Mouse (Mus musculus): ENCODE measurements around the gene Heatr3. TPM values are rescaled to one million over a fixed set of nuclear protein-coding genes. Genes with fewer than 3 reads are reported as not detected.
A peak's percentile ranks its signal among the peaks of the same experiment; 100 is the strongest.
"Not testable (repeated sequence)": the region's sequence is repeated elsewhere in the genome, so short reads cannot be mapped to it uniquely, and the experiment has no call there.

Heatr3 gene
- polyA plus RNA-seq, 1 experiment from 2014 or later, result 45.0 TPM

GRCm38 (mm10) chr8:88198551-88198944 is 60.9 kb downstream of the Heatr3 start:
- peak overlapping the region; percentile 99 for H3K27ac ChIP-seq
- WGBS, result 0% methylated on average over 10 of the region's 10 CpGs
- H3K9ac ChIP-seq, result peak overlapping the region; percentile 82
- H3K4me1 ChIP-seq, result peaks cover 24% of the 10 kb centered on the region
- peak overlapping the region; percentile 90 for H3K4me3 ChIP-seq
- H3K27me3 ChIP-seq, result no peaks in the 10 kb centered on the region
- no peak for ATAC-seq (ENCODE audit: insufficient number of reproducible peaks, low FRiP score, low TSS enrichment, low read depth)
- H3K9me3 ChIP-seq, result no peaks in the 10 kb centered on the region
- H3K36me3 ChIP-seq, result no peaks in the 10 kb centered on the region
- H3K4me2 ChIP-seq, result peak overlapping the region; percentile 67

DNA sequence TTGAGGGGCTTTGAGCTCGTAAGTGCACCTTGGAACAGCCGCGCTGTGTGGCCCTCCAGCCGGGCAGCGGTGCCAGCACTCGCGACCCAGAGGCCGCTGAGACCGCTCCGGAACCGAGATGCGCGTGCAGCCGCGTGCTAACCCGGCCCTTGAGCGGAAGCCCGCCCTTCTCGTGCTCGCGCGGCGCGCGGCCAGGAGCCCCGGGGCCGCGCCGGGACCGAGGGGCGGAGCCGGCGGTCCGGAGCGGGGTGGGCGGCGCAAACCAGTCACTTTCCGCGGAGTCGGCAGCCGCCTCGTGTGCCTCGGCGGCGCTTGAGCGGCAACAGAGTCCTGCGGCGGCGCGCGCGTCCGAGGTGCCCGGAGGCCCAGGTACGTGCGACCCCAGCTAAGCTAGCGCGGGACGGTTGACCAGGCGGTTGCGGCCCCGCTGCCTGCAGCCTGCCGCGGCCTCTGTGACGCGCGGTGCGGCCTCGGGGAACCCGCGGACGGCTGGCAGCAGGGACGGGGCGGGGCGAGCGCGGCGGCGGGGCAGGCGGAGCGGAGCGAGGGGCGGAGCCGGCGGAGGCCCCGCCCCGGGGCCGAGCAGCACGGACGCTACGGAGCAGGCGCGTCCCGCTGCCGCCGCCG is 61.4 kb downstream of the Heatr3 start, which contains the start of gene Tent4b:
Tent4b (plus strand) TSS at position 269 of the 627 bp plus-strand sequence.
- no peaks in the 10 kb centered on the region for H3K36me3 ChIP-seq
- under 1% methylated on average over 80 of the region's 97 CpGs for WGBS
- peak within 1 kb of the TSS; percentile 90 for H3K4me3 ChIP-seq
- H3K27me3 ChIP-seq, result no peaks in the 10 kb centered on the region
- peak within 1 kb of the TSS; percentile 99 for H3K27ac ChIP-seq
- peak within 1 kb of the TSS; percentile 82 for H3K9ac ChIP-seq
- H3K9me3 ChIP-seq, result no peaks in the 10 kb centered on the region
- ATAC-seq (ENCODE audit: insufficient number of reproducible peaks, low FRiP score, low TSS enrichment, low read depth), result peak; percentile 96
- peaks cover 24% of the 10 kb centered on the region for H3K4me1 ChIP-seq
- peak within 1 kb of the TSS; percentile 96 for H3K4me2 ChIP-seq

DNA sequence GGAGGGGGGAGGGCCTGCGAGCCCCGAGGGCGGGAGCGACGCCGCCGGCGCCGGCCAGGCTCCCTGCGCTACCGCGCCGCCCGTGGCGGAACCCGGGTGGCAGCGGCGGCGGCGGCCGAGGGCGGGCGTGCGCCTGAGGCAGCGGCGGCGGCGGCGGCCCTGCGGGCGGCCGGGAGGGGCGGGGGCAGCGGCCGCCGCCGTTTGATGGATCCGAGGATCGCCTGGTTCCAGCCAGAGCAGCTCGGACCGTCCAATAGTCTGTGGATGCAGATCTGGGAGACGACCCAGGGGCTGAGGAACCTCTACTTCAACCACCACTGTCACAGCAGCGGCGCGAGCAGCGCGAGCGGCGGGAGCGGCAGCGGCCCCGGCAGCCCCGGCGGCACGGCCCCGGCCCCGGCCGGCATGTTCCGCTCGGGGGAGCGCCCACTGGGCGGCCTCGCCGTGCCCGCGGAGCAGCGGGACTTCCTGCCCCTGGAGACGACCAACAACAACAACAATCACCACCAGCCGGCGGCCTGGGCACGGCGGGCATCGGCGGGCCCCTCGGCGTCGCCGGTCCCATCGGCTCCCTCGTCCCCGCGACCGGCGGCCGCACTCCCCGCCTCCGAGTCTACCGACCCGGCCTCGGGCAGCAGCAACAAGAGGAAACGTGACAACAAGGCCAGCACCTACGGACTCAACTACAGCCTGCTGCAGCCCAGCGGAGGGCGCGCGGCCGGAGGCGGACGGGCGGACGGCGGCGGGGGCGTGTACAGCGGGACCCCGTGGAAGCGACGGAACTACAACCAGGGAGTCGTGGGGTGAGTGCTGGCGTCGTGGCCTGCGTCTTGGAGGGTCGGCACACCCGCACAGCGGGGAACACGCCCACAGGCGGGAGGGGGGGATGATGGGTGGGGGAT is 62.3 kb downstream of the Heatr3 start:
- peak overlapping the region; percentile 82 for H3K9ac ChIP-seq
- peak overlapping the region; percentile 96 for H3K4me2 ChIP-seq
- ATAC-seq (ENCODE audit: insufficient number of reproducible peaks, low FRiP score, low TSS enrichment, low read depth), result no peak
- H3K27ac ChIP-seq, result peak overlapping the region; percentile 99
- no peaks in the 10 kb centered on the region for H3K9me3 ChIP-seq
- WGBS, result under 1% methylated on average over 83 of the region's 117 CpGs
- no peaks in the 10 kb centered on the region for H3K27me3 ChIP-seq
- peaks cover 2% of the 10 kb centered on the region; the same call in 1 of the 2 replicates for H3K36me3 ChIP-seq
- H3K4me3 ChIP-seq, result peak overlapping the region; percentile 90
- peaks cover 24% of the 10 kb centered on the region for H3K4me1 ChIP-seq

DNA sequence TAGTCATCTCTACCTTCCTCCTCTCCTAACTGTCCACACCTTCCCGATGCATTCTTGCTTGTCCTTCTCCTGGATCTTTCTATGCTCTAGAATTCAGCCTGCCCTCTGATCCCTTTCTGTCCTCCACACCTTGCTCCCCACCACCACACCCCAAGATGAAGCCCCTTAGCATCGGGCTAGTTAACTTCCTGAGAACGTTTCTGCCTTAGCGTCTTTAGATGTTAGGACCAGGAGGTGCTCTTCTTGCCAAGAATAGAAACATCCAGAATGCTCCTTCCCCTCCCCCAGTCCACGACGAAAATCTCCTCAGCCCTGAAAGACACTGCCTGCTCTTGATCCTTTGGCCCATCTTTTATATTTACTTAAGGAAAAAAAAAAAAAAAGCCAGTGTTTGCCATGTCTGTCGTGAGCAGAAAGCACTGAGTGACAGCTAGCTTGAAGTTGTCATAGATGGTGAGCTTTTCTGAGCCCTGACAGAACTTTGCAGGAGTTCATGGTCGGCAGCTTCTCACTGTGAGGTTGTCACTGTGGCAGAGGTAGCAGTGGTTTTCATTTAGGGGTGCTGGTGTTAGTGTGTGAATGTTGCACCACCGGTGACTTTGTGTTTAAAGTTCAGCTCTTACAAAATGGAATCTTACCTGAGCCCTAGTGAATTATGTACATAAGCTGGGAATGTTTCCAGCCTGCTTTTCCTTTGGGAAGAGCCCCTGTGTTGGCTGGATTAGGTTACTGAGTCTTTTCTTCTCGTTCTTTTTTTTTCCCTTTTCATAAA is 63.3 kb downstream of the Heatr3 start:
- H3K4me2 ChIP-seq, result peak overlapping the region; percentile 96
- H3K4me1 ChIP-seq, result peaks cover 24% of the 10 kb centered on the region
- ATAC-seq (ENCODE audit: insufficient number of reproducible peaks, low FRiP score, low TSS enrichment, low read depth), result no peak
- no peaks in the 10 kb centered on the region for H3K9me3 ChIP-seq
- peak overlapping the region; percentile 90 for H3K4me3 ChIP-seq
- 12% methylated on average over 10 of the region's 10 CpGs for WGBS
- no peak overlapping the region for H3K9ac ChIP-seq
- no peaks in the 10 kb centered on the region for H3K27me3 ChIP-seq
- no peak overlapping the region for H3K27ac ChIP-seq
- peaks cover 4% of the 10 kb centered on the region; the same call in 1 of the 2 replicates for H3K36me3 ChIP-seq

DNA sequence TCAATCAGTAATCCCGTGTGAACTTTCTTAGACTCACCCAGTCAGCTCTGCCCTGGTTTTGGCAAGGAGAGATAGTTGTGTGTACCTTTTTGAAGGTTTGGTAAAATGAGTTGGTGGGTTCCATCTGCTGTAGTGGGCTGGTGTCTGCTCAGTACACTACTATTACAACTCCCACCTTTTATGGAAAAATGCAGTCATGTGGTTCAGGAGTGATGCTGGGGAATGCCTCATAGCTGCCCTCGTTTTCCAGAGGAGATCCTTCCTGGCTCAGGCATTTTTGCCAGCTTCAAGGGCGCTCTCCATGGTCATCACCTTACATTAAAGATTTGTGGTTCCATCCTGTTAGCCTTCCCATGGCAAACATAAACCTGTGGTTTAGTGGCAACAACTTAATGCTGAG is 64.0 kb downstream of the Heatr3 start:
- H3K9me3 ChIP-seq, result no peaks in the 10 kb centered on the region
- 40% methylated on average over 3 of the region's 3 CpGs for WGBS
- H3K27ac ChIP-seq, result no peak overlapping the region
- H3K27me3 ChIP-seq, result no peaks in the 10 kb centered on the region
- H3K4me3 ChIP-seq, result 0 out of 2 replicates have a peak overlapping the region, but pooled peaks have one; percentile 90
- ATAC-seq (ENCODE audit: insufficient number of reproducible peaks, low FRiP score, low TSS enrichment, low read depth), result no peak
- peaks cover 24% of the 10 kb centered on the region for H3K4me1 ChIP-seq
- no peak overlapping the region for H3K4me2 ChIP-seq
- H3K9ac ChIP-seq, result no peak overlapping the region
- peaks cover 7% of the 10 kb centered on the region; the same call in 1 of the 2 replicates for H3K36me3 ChIP-seq

DNA sequence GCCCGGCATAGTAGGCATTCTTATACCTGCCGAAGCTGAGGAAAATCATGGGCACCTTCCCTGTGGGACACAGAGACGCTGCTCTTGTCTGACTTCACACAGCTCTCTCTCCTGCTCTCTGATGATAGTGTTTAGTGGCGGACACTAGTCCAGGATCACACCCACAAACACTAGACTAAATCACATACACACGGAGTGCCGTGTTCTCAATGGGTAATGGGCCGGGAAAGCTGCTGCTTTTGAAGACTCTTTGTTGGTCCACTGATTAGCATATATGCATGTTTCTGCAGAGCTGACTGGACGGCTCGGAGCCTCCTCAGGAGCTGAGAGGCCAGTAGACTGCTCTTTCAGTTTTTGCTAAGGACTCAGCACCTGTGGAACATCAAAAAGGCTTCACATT is 68.4 kb downstream of the Heatr3 start:
- H3K27ac ChIP-seq, result no peak overlapping the region
- WGBS, result 88% methylated on average over 9 of the region's 9 CpGs

DNA sequence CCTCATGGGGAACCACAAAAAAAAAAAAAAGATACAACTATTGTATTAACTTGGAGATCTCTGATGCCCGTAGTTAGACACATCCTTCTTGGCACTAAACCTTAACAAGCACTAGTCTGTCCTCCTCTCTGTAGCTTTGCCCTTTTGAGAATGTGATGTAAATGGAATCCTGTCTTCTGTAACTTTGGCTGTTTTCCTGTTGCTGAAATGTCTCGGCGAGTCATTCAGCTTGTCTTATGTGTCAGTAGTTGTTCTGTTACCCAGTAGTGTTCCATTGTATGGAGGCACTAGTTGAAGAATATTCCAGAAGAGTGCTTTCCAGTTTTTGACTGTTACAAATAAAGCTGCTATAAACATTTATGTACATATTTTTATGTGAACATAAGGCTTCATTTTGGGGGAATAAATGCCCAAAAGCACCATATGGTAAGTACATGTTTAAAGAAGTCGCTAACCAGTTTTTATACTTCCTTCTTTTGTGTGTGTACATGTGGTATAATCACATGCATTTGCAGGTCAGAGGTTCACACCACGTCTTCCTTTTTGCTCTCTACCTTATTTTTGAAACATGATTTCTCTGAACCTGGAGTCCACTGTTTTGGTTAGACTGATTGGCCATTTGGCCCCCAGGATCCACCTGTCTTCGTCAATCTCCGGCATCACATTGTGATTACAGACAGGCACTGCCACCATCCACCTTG is 69.6 kb downstream of the Heatr3 start:
- Histone ChIP-seq H3K4me1 (peaks cover 2% of the 10 kb centered on the region; the same call in 1 of the 2 replicates), H3K9ac (no peak overlapping the region), H3K27ac (no peak overlapping the region), H3K4me2 (no peak overlapping the region), H3K36me3 (peaks cover 12% of the 10 kb centered on the region), H3K27me3 (no peaks in the 10 kb centered on the region), H3K4me3 (no peak overlapping the region), H3K9me3 (no peaks in the 10 kb centered on the region)
- 73% methylated on average over 7 of the region's 7 CpGs for WGBS
- no peak for ATAC-seq (ENCODE audit: insufficient number of reproducible peaks, low FRiP score, low TSS enrichment, low read depth)

More for the DNA sequence above, 68.4 kb downstream of the Heatr3 start:
- H3K36me3 ChIP-seq, result peaks cover 12% of the 10 kb centered on the region
- peaks cover 15% of the 10 kb centered on the region for H3K4me1 ChIP-seq
- H3K4me2 ChIP-seq, result no peak overlapping the region
- no peaks in the 10 kb centered on the region for H3K27me3 ChIP-seq
- no peaks in the 10 kb centered on the region for H3K9me3 ChIP-seq
- no peak for ATAC-seq (ENCODE audit: insufficient number of reproducible peaks, low FRiP score, low TSS enrichment, low read depth)
- no peak overlapping the region for H3K9ac ChIP-seq
- H3K4me3 ChIP-seq, result no peak overlapping the region

- not testable (repeated sequence) for H3K9ac ChIP-seq; H3K4me2 ChIP-seq; H3K36me3 ChIP-seq; H3K9me3 ChIP-seq; H3K27ac ChIP-seq; H3K4me3 ChIP-seq; H3K4me1 ChIP-seq; H3K27me3 ChIP-seq; ATAC-seq (ENCODE audit: insufficient number of reproducible peaks, low FRiP score, low TSS enrichment, low read depth)
- WGBS, result 86% methylated on average over 6 of the region's 6 CpGs
Measured at GRCm38 (mm10) chr8:88209930-88210827, 72.5 kb downstream of the Heatr3 start.

GRCm38 (mm10) chr8:88221353-88221752 is 83.7 kb downstream of the Heatr3 start:
- no peak overlapping the region for H3K4me3 ChIP-seq
- H3K27me3 ChIP-seq, result no peaks in the 10 kb centered on the region
- no peak overlapping the region for H3K4me2 ChIP-seq
- 46% methylated on average over 4 of the region's 4 CpGs for WGBS
- no peak overlapping the region for H3K9ac ChIP-seq
- H3K36me3 ChIP-seq, result 0 out of 2 replicates have a peak, but pooled peaks cover 4% of the 10 kb centered on the region
- peaks cover 13% of the 10 kb centered on the region; the same call in 1 of the 2 replicates for H3K4me1 ChIP-seq
- no peak for ATAC-seq (ENCODE audit: insufficient number of reproducible peaks, low FRiP score, low TSS enrichment, low read depth)
- no peaks in the 10 kb centered on the region for H3K9me3 ChIP-seq
- no peak overlapping the region for H3K27ac ChIP-seq

Data from limb, embryonic 15.5 days (tissue).